Mouse (Mus musculus) liver, postnatal 0 days (tissue): ENCODE data around the gene Cfap69. TPM values are rescaled to one million over a fixed set of nuclear protein-coding genes. Genes with fewer than 3 reads are reported as not detected.
A peak's percentile ranks its signal among the peaks of the same experiment; 100 is the strongest.

Source experiments
- ATAC-seq: fragments of 200-750 bp; cut with Nextera tagmentation; 2 replicates; pipeline ENCODE4 v1.8.0; 2017; ENCODE audit warnings: mild to moderate bottlenecking, moderate library complexity
- DNase-seq: peaks from one replicate; pipeline ENCODE4 v3.0.0-alpha.2; 2016
- H3K27ac ChIP-seq: fragments of 300-500 bp; sonication (generic); 2 replicates; pipeline ENCODE4 v1.5.1; 2014; ENCODE audit warnings: antibody characterized with exemption, moderate library complexity, mild to moderate bottlenecking, low read depth
- H3K27me3 ChIP-seq: fragments of 300-500 bp; sonication (generic); 2 replicates; pipeline ENCODE4 v1.6.1; 2014; ENCODE audit warnings: low read length, control low read depth, mixed read lengths; ENCODE audit not compliant: insufficient read depth
- H3K36me3 ChIP-seq: fragments of 300-500 bp; sonication (generic); replicated peaks from 2 replicates; pipeline ENCODE4 v1.6.1; 2014; ENCODE audit warnings: mild to moderate bottlenecking, control low read depth, low read length, moderate library complexity, mixed read lengths; ENCODE audit not compliant: insufficient read depth
- H3K4me1 ChIP-seq: fragments of 300-500 bp; sonication (generic); 2 replicates; pipeline ENCODE4 v1.6.1; 2014; ENCODE audit warnings: antibody characterized with exemption, mild to moderate bottlenecking, control low read depth; ENCODE audit not compliant: insufficient read depth
- H3K4me2 ChIP-seq: fragments of 300-500 bp; sonication (generic); 2 replicates; pipeline ENCODE4 v1.6.1; 2014; ENCODE audit warnings: low read depth, mild to moderate bottlenecking, low read length, moderate library complexity, mixed read lengths
- H3K4me3 ChIP-seq: fragments of 300-500 bp; sonication (generic); 2 replicates; pipeline ENCODE4 v1.5.1; 2014; ENCODE audit warnings: low read depth, low read length
- H3K9ac ChIP-seq: fragments of 300-500 bp; sonication (generic); replicated peaks from 2 replicates; pipeline ENCODE4 v1.6.1; 2014; ENCODE audit warnings: mild to moderate bottlenecking, moderate library complexity
- H3K9me3 ChIP-seq: fragments of 300-500 bp; sonication (generic); 2 replicates; pipeline ENCODE4 v1.6.1; 2016; ENCODE audit warnings: mild to moderate bottlenecking, control low read depth, low read length, mixed read lengths
- CTCF ChIP-seq: sonication (generic); IDR thresholded peaks from 2 replicates; pipeline ENCODE4 v1.5.1; 2016; ENCODE audit warnings: antibody characterized with exemption, low read depth
- EP300 ChIP-seq: IDR thresholded peaks from 2 replicates; pipeline ENCODE4 v1.6.1; 2016; ENCODE audit warnings: antibody characterized with exemption, low read depth, mild to moderate bottlenecking
- WGBS: fragments of 180-500 bp; shearing (Covaris S2); extraction: QIAGEN DNeasy Blood & Tissue Kit; methylation state at CpG from one replicate; pipeline ENCODE4 v1.1.7; 2014; ENCODE audit not compliant: insufficient replicate concordance; 5-methylcytosine and 5-hydroxymethylcytosine counted together
- polyA plus RNA-seq: library from polyadenylated mRNA; unstranded; fragments of >200 nt; fragmentation: Nextera tagmentation; extraction: Ambion mirVana; gene quantifications from 2 replicates; pipeline ENCODE4 v1.2.1, GENCODE M21; 2015

Cfap69 gene
- polyA plus RNA-seq, 1 experiment from 2014 or later: 0.43 TPM

GRCm38 (mm10) chr5:5663057-5663456 is 982 bp downstream of the Cfap69 start:
- Histone ChIP-seq H3K4me2 (peak overlapping the region; percentile 94), H3K4me1 (peaks cover 10% of the 10 kb centered on the region; the same call in 1 of the 2 replicates), H3K27ac (no peak overlapping the region), H3K36me3 (no peaks in the 10 kb centered on the region; the same call in 1 of the 2 replicates), H3K9me3 (no peaks in the 10 kb centered on the region), H3K27me3 (no peaks in the 10 kb centered on the region), H3K4me3 (0 out of 2 replicates have a peak overlapping the region, but pooled peaks have one; percentile 56), H3K9ac (no peak overlapping the region)
- TF ChIP-seq EP300 (no peak), CTCF (no peak)
- ATAC-seq (no peak), DNase-seq (no peak)
- WGBS: 52% methylated on average over 6 of the region's 6 CpGs

GRCm38 (mm10) chr5:5658680-5659079 is 5.4 kb downstream of the Cfap69 start:
- Histone ChIP-seq H3K27me3 (no peaks in the 10 kb centered on the region), H3K4me2 (no peak overlapping the region), H3K9me3 (no peaks in the 10 kb centered on the region), H3K9ac (no peak overlapping the region), H3K4me1 (peaks cover 5% of the 10 kb centered on the region; the same call in 1 of the 2 replicates), H3K27ac (no peak overlapping the region), H3K4me3 (no peak overlapping the region), H3K36me3 (no peaks in the 10 kb centered on the region)
- ATAC-seq: no peak
- DNase-seq: no peak
- TF ChIP-seq CTCF (no peak), EP300 (no peak)
- 23% methylated on average over 2 of the region's 2 CpGs for WGBS

- Histone ChIP-seq H3K4me2 (no peak overlapping the region), H3K36me3 (no peaks in the 10 kb centered on the region), H3K4me3 (no peak overlapping the region), H3K27me3 (no peaks in the 10 kb centered on the region), H3K9ac (no peak overlapping the region), H3K4me1 (0 out of 2 replicates have a peak, but pooled peaks cover 4% of the 10 kb centered on the region), H3K9me3 (no peaks in the 10 kb centered on the region), H3K27ac (no peak overlapping the region)
- ATAC-seq: peak; percentile 31; the same call in 1 of the 2 replicates
- DNase-seq: peak; percentile 44
- 67% methylated on average over 2 of the region's 2 CpGs for WGBS
- no peak for TF ChIP-seq CTCF
- no peak for TF ChIP-seq EP300
Measured at GRCm38 (mm10) chr5:5657932-5658331, 6.1 kb downstream of the Cfap69 start.

GRCm38 (mm10) chr5:5648817-5649569 is 15.0 kb downstream of the Cfap69 start:
- Histone ChIP-seq H3K4me1 (no peaks in the 10 kb centered on the region), H3K9ac (no peak overlapping the region), H3K27ac (no peak overlapping the region), H3K27me3 (no peaks in the 10 kb centered on the region), H3K36me3 (no peaks in the 10 kb centered on the region), H3K4me2 (no peak overlapping the region), H3K9me3 (no peaks in the 10 kb centered on the region), H3K4me3 (no peak overlapping the region)
- 50% methylated on average over 6 of the region's 6 CpGs for WGBS
- DNase-seq (peak; percentile 19), ATAC-seq (peak; percentile 72)
- TF ChIP-seq EP300 (peak; percentile 50), CTCF (no peak)

GRCm38 (mm10) chr5:5646173-5646572 is 17.9 kb downstream of the Cfap69 start:
- H3K27me3 ChIP-seq: no peaks in the 10 kb centered on the region
- DNase-seq (no peak), ATAC-seq (no peak)
- WGBS: 4% methylated on average over 1 of the region's 1 CpGs
- TF ChIP-seq CTCF (peak; percentile 45; the same call in 1 of the 2 replicates), EP300 (no peak)
- no peaks in the 10 kb centered on the region for H3K4me1 ChIP-seq
- H3K9ac ChIP-seq: no peak overlapping the region
- H3K27ac ChIP-seq: no peak overlapping the region
- H3K4me3 ChIP-seq: no peak overlapping the region
- no peak overlapping the region for H3K4me2 ChIP-seq
- no peaks in the 10 kb centered on the region for H3K9me3 ChIP-seq
- no peaks in the 10 kb centered on the region for H3K36me3 ChIP-seq

- H3K36me3 ChIP-seq: no peaks in the 10 kb centered on the region
- 57% methylated on average over 2 of the region's 2 CpGs for WGBS
- no peak overlapping the region for H3K4me3 ChIP-seq
- ATAC-seq (no peak), DNase-seq (no peak)
- H3K9ac ChIP-seq: no peak overlapping the region
- no peaks in the 10 kb centered on the region for H3K9me3 ChIP-seq
- no peak overlapping the region for H3K4me2 ChIP-seq
- no peaks in the 10 kb centered on the region for H3K27me3 ChIP-seq
- TF ChIP-seq CTCF (no peak), EP300 (no peak)
- H3K27ac ChIP-seq: no peak overlapping the region
- H3K4me1 ChIP-seq: no peaks in the 10 kb centered on the region
Measured at GRCm38 (mm10) chr5:5638496-5638895, 25.5 kb downstream of the Cfap69 start.
